Mouse (Mus musculus) kidney, adult 11 months (tissue): ENCODE measurements around the gene Cep135.

Source experiments
- DNase-seq: peaks from one replicate; pipeline ENCODE4 v3.0.0; 2022

Gene Cep135

GRCm38 (mm10) chr5:76588551-76589283 is at the start of gene Cep135:
Cep135 (plus strand) TSS chr5:76588698.
- DNase-seq, result peak; percentile 83

- no peak for DNase-seq
Measured at GRCm38 (mm10) chr5:76540181-76540580, 48.3 kb upstream of the Cep135 start.

- DNase-seq, result no peak
Measured at GRCm38 (mm10) chr5:76540842-76541241, 47.7 kb upstream of the Cep135 start.

GRCm38 (mm10) chr5:76543200-76543599 is 45.3 kb upstream of the Cep135 start:
- no peak for DNase-seq

GRCm38 (mm10) chr5:76550426-76550825 is 38.1 kb upstream of the Cep135 start:
- no peak for DNase-seq

GRCm38 (mm10) chr5:76565321-76565720 is 23.2 kb upstream of the Cep135 start:
- peak; percentile 38 for DNase-seq

GRCm38 (mm10) chr5:76574251-76574650 is 14.2 kb upstream of the Cep135 start:
- no peak for DNase-seq

GRCm38 (mm10) chr5:76577026-76577425 is 11.5 kb upstream of the Cep135 start:
- no peak for DNase-seq

GRCm38 (mm10) chr5:76585378-76585777 is 3.1 kb upstream of the Cep135 start:
- DNase-seq, result no peak

GRCm38 (mm10) chr5:76589311-76589710 is 813 bp downstream of the Cep135 start:
- no peak for DNase-seq

GRCm38 (mm10) chr5:76590009-76590408 is 1.5 kb downstream of the Cep135 start:
- no peak for DNase-seq

- no peak for DNase-seq
Measured at GRCm38 (mm10) chr5:76591885-76592284, 3.4 kb downstream of the Cep135 start.

- no peak for DNase-seq
Measured at GRCm38 (mm10) chr5:76609702-76610370, 21.3 kb downstream of the Cep135 start.

GRCm38 (mm10) chr5:76612867-76613499 is 24.5 kb downstream of the Cep135 start:
- DNase-seq, result no peak

- DNase-seq, result no peak
Measured at GRCm38 (mm10) chr5:76615276-76615675, 26.8 kb downstream of the Cep135 start.

GRCm38 (mm10) chr5:76616196-76616747 is 27.8 kb downstream of the Cep135 start:
- DNase-seq, result no peak

GRCm38 (mm10) chr5:76618750-76619149 is 30.3 kb downstream of the Cep135 start:
- no peak for DNase-seq

GRCm38 (mm10) chr5:76623759-76624158 is 35.3 kb downstream of the Cep135 start:
- DNase-seq, result no peak

GRCm38 (mm10) chr5:76627770-76628169 is 39.3 kb downstream of the Cep135 start:
- DNase-seq, result no peak

- no peak for DNase-seq
Measured at GRCm38 (mm10) chr5:76634012-76634411, 45.5 kb downstream of the Cep135 start.

GRCm38 (mm10) chr5:76635592-76635991 is 47.1 kb downstream of the Cep135 start:
- no peak for DNase-seq

- no peak for DNase-seq
Measured at GRCm38 (mm10) chr5:76642076-76642475, 53.6 kb downstream of the Cep135 start.

GRCm38 (mm10) chr5:76644234-76644633 is 55.7 kb downstream of the Cep135 start:
- no peak for DNase-seq
